In the genomic region with DNA sequence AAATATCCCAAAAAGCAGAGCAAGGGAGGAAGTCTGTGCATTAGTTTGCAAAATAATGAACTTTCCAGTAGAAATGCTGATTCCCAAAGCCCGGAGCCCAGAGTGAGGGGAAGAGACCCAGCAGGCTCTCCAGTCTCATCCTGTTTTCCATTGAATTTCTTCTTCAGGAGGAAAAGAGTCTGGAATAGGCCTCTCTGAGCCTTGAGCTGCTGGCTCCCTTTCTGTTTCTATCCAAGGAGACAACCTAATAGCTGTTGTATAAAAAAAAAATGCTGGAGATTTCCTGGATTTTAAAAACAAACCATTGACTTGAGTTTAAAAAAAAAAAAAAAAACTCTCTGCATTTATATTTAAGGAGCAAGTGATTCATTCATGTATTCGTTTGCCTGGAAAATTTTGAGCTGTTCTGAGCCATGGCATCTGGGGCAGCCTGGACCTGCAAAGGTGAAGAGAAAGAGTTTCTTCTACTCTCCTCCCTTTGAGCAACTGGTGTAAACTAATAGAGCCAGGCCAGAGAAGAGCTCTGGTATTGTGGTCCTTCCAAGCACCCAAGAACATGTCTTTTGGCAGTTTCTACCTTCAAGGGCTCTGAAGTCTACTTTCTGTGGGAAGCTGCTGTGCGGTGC, we compare ENCODE assay signal across 10 mouse cellular contexts.
A peak's percentile ranks its signal among the peaks of the same experiment; 100 is the strongest.
DNase-seq lines count a peak whose midpoint lies in the region; ATAC-seq and TF ChIP-seq lines count a peak whose summit lies in the region.
"Had no signal": no experiment of that assay in that cellular context is flagged by ENCODE, and none has a peak within 500 bp of the region (broad histone marks: within the 10 kb centered on the region; RNA-seq: fewer than 3 reads in every experiment).

No protein-coding gene starts in this region.

- no peak for TF ChIP-seq CTCF in heart, adult 2 months (IDR thresholded peaks at IDR 0.05)

- no peak for DNase-seq in heart, adult 2 months
- no peak for DNase-seq in heart, adult 18-20 months
- no peak for DNase-seq in limb, embryonic 10.5 days (ENCODE audit: low spot score)
- DNase-seq in embryo, embryonic 9.5 days (ENCODE audit: extremely low spot score) = no peak
- no peak for DNase-seq in gastrocnemius, postnatal 4 days (ENCODE audit: low spot score in 2 of 2)

- no peaks in the 10 kb centered on the region for H3K9me3 ChIP-seq in limb, embryonic 12.5 days
- H3K9me3 ChIP-seq in limb, embryonic 10.5 days (replicated peaks) = no peaks in the 10 kb centered on the region
- H3K9me3 ChIP-seq in embryonic facial prominence, embryonic 15.5 days (replicated peaks) = no peaks in the 10 kb centered on the region
- H3K9me3 ChIP-seq: forebrain, embryonic 13.5 days; hindbrain, embryonic 15.5 days had no signal

- H3K9ac ChIP-seq in heart, adult 2 months (ENCODE audit: low read depth, low read length) = no peak overlapping the region
- no peak overlapping the region for H3K9ac ChIP-seq in limb, embryonic 12.5 days (replicated peaks)
- no peak overlapping the region for H3K9ac ChIP-seq in embryonic facial prominence, embryonic 15.5 days
- H3K9ac ChIP-seq: forebrain, embryonic 13.5 days; hindbrain, embryonic 15.5 days had no signal

- intact Hi-C loops in heart, adult 2 months (cut with DNase I) = no loop called here

- H3K36me3 ChIP-seq in heart, adult 2 months (ENCODE audit: control insufficient read depth, insufficient read depth, low read length) = peaks cover 3% of the 10 kb centered on the region
- no peaks in the 10 kb centered on the region for H3K36me3 ChIP-seq in limb, embryonic 12.5 days
- H3K36me3 ChIP-seq in limb, embryonic 10.5 days = no peaks in the 10 kb centered on the region
- no peaks in the 10 kb centered on the region for H3K36me3 ChIP-seq in embryonic facial prominence, embryonic 15.5 days
- no peaks in the 10 kb centered on the region for H3K36me3 ChIP-seq in macrophage (ENCODE audit: inconsistent target)
- H3K36me3 ChIP-seq: hindbrain, embryonic 15.5 days had no signal

- H3K27ac ChIP-seq in heart, adult 2 months = peak overlapping the region; percentile 49; the same call in 1 of the 2 replicates
- peak overlapping the region; percentile 69; the same call in 1 of the 2 replicates for H3K27ac ChIP-seq in limb, embryonic 12.5 days
- no peak overlapping the region for H3K27ac ChIP-seq in limb, embryonic 10.5 days
- H3K27ac ChIP-seq in embryonic facial prominence, embryonic 15.5 days (replicated peaks) = peak overlapping the region; percentile 31; the same call in 1 of the 2 replicates
- H3K27ac ChIP-seq in macrophage = peak overlapping the region; percentile 5; the same call in 1 of the 2 replicates
- H3K27ac ChIP-seq: forebrain, embryonic 13.5 days; hindbrain, embryonic 15.5 days had no signal

- no peaks in the 10 kb centered on the region for H3K27me3 ChIP-seq in heart, adult 2 months (ENCODE audit: control insufficient read depth, insufficient read depth, low read length)
- H3K27me3 ChIP-seq in limb, embryonic 12.5 days = no peaks in the 10 kb centered on the region
- no peaks in the 10 kb centered on the region for H3K27me3 ChIP-seq in limb, embryonic 10.5 days (ENCODE audit: low read depth, poor library complexity, severe bottlenecking)
- H3K27me3 ChIP-seq in embryonic facial prominence, embryonic 15.5 days = no peaks in the 10 kb centered on the region
- H3K27me3 ChIP-seq: forebrain, embryonic 13.5 days; hindbrain, embryonic 15.5 days had no signal

- whole genome bisulfite sequencing in heart, adult 2 months = 32% methylated on average over 3 of the region's 3 CpGs
- WGBS in limb, embryonic 12.5 days = 65% methylated on average over 3 of the region's 3 CpGs
- 78% methylated on average over 3 of the region's 3 CpGs for WGBS in limb, embryonic 10.5 days
- WGBS in embryonic facial prominence, embryonic 15.5 days = 63% methylated on average over 3 of the region's 3 CpGs
- WGBS in macrophage (ENCODE audit: missing documents) = 68% methylated on average over 3 of the region's 3 CpGs

- no peak for TF ChIP-seq POLR2A in heart, adult 2 months (IDR thresholded peaks at IDR 0.05; ENCODE audit: insufficient read depth, low read depth, low read length)

- H3K79me2 ChIP-seq in heart, adult 2 months (replicated peaks; ENCODE audit: control insufficient read depth, insufficient read depth, low read length) = no peaks in the 10 kb centered on the region; the same call in 1 of the 2 replicates
- peaks cover 88% of the 10 kb centered on the region for H3K79me2 ChIP-seq in macrophage (ENCODE audit: inconsistent target)

- no peak for TF ChIP-seq EP300 in heart, adult 2 months (IDR thresholded peaks at IDR 0.05; ENCODE audit: insufficient read depth, low read depth, low read length)

- no peak for ATAC-seq in limb, embryonic 12.5 days (ENCODE audit: insufficient number of reproducible peaks, insufficient read depth, low FRiP score, low TSS enrichment, low read depth)
- ATAC-seq in embryonic facial prominence, embryonic 15.5 days (ENCODE audit: insufficient number of reproducible peaks, low FRiP score, low TSS enrichment, low read depth) = no peak
- ATAC-seq: forebrain, embryonic 13.5 days had no signal

- no peak overlapping the region for H3K4me2 ChIP-seq in limb, embryonic 12.5 days
- H3K4me2 ChIP-seq in embryonic facial prominence, embryonic 15.5 days (replicated peaks) = no peak overlapping the region
- H3K4me2 ChIP-seq: forebrain, embryonic 13.5 days; hindbrain, embryonic 15.5 days had no signal

- H3K4me1 ChIP-seq in heart, adult 2 months (ENCODE audit: control insufficient read depth, insufficient read depth, low read length) = peaks cover 12% of the 10 kb centered on the region
- no peaks in the 10 kb centered on the region; the same call in 1 of the 2 replicates for H3K4me1 ChIP-seq in limb, embryonic 12.5 days (replicated peaks)
- H3K4me1 ChIP-seq in limb, embryonic 10.5 days = no peaks in the 10 kb centered on the region; the same call in 1 of the 2 replicates
- H3K4me1 ChIP-seq in embryonic facial prominence, embryonic 15.5 days = no peaks in the 10 kb centered on the region
- H3K4me1 ChIP-seq: forebrain, embryonic 13.5 days; hindbrain, embryonic 15.5 days had no signal

- no peak overlapping the region for H3K4me3 ChIP-seq in heart, adult 2 months
- H3K4me3 ChIP-seq in limb, embryonic 12.5 days (replicated peaks) = no peak overlapping the region
- no peak overlapping the region for H3K4me3 ChIP-seq in limb, embryonic 10.5 days
- H3K4me3 ChIP-seq in embryonic facial prominence, embryonic 15.5 days (replicated peaks) = no peak overlapping the region
- no peak overlapping the region for H3K4me3 ChIP-seq in macrophage (ENCODE audit: inconsistent target)
- H3K4me3 ChIP-seq: forebrain, embryonic 13.5 days; hindbrain, embryonic 15.5 days had no signal
